In the genomic region with DNA sequence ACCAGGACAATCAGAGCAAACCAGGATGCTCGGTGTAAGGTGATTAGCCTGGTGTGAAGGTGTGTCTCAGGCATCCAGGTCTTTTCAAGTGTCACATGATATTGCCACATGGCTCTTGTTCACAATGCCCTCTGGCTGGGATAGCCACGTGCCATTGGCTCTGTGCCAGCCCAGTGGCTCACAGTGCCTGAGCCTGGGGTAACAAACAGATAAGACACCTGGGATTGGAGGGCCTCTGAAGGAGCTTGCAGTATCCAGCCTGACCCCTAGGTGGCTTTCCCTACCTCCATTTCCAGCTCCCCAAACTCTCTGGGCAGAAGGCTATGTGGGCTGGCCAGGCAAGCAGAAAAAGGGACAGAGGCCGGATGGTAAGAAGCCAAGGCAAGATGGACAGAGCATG, we compare ENCODE assay signal across 7 mouse cellular contexts. TPM values are rescaled to one million over a fixed set of nuclear protein-coding genes. Genes with fewer than 3 reads are reported as not detected.
DNase-seq lines count a peak whose midpoint lies in the region; ATAC-seq and TF ChIP-seq lines count a peak whose summit lies in the region.

No protein-coding gene starts in this region.

- 0 out of 2 replicates have a peak, but pooled peaks cover 2% of the 10 kb centered on the region for H3K4me1 ChIP-seq in bone marrow macrophage, adult 2 months (ENCODE audit: control insufficient read depth, insufficient read depth, low read length)
- no peaks in the 10 kb centered on the region for H3K4me1 ChIP-seq in embryonic facial prominence, embryonic 11.5 days (ENCODE audit: control insufficient read depth, insufficient read depth, low read length)
- H3K4me1 ChIP-seq in neural tube, embryonic 11.5 days (ENCODE audit: control insufficient read depth, insufficient read depth, low read length) = peaks cover 5% of the 10 kb centered on the region; the same call in 1 of the 2 replicates

- H3K27ac ChIP-seq in bone marrow macrophage, adult 2 months (ENCODE audit: insufficient read depth, low read depth, low read length) = no peak overlapping the region
- H3K27ac ChIP-seq in embryonic facial prominence, embryonic 11.5 days (replicated peaks; ENCODE audit: low read depth, low read length) = no peak overlapping the region
- H3K27ac ChIP-seq in neural tube, embryonic 11.5 days (ENCODE audit: low read depth, low read length) = no peak overlapping the region

- H3K27me3 ChIP-seq in embryonic facial prominence, embryonic 11.5 days (ENCODE audit: control insufficient read depth, insufficient read depth, low read length) = no peaks in the 10 kb centered on the region
- H3K27me3 ChIP-seq in neural tube, embryonic 11.5 days (ENCODE audit: control insufficient read depth, insufficient read depth, low read length) = no peaks in the 10 kb centered on the region

- H3K36me3 ChIP-seq in embryonic facial prominence, embryonic 11.5 days (replicated peaks; ENCODE audit: control insufficient read depth, insufficient read depth, low read depth, low read length) = no peaks in the 10 kb centered on the region
- H3K36me3 ChIP-seq in neural tube, embryonic 11.5 days (ENCODE audit: control insufficient read depth, insufficient read depth, low read length) = no peaks in the 10 kb centered on the region

- peak; percentile 28; the same call in 1 of the 2 replicates for TF ChIP-seq CTCF in bone marrow macrophage, adult 2 months (IDR thresholded peaks at IDR 0.05; ENCODE audit: low read depth, low read length)

- peak; percentile 22 for DNase-seq in ovary, postnatal 14 days (ENCODE audit: low spot score)
- DNase-seq in ovary, postnatal 10 days (ENCODE audit: low spot score) = no peak
- peak; percentile 61 for DNase-seq in embryonic facial prominence, embryonic 11.5 days (ENCODE audit: low spot score)
- peak; percentile 12 to 47 for DNase-seq in kidney, adult 8-10 months
- peak; percentile 67 for DNase-seq in neural tube, embryonic 11.5 days (ENCODE audit: low spot score)
- no peak for DNase-seq in right cerebral cortex, postnatal 14 days

- H3K9ac ChIP-seq in embryonic facial prominence, embryonic 11.5 days (replicated peaks; ENCODE audit: low read length) = no peak overlapping the region
- no peak overlapping the region for H3K9ac ChIP-seq in neural tube, embryonic 11.5 days (ENCODE audit: low read length)

- no peak overlapping the region for H3K4me3 ChIP-seq in bone marrow macrophage, adult 2 months (ENCODE audit: insufficient read depth, low read length)
- H3K4me3 ChIP-seq in embryonic facial prominence, embryonic 11.5 days (ENCODE audit: low read depth, low read length) = no peak overlapping the region
- no peak overlapping the region for H3K4me3 ChIP-seq in neural tube, embryonic 11.5 days (ENCODE audit: low read depth, low read length)

- ATAC-seq in embryonic facial prominence, embryonic 11.5 days (replicated peaks; ENCODE audit: insufficient number of reproducible peaks, low FRiP score, low TSS enrichment, low read depth) = no peak
- ATAC-seq in neural tube, embryonic 11.5 days (ENCODE audit: insufficient read depth, low FRiP score, low TSS enrichment) = no peak

- WGBS in embryonic facial prominence, embryonic 11.5 days = 40% methylated on average over 3 of the region's 3 CpGs
- WGBS in neural tube, embryonic 11.5 days = 55% methylated on average over 3 of the region's 3 CpGs

- no peak overlapping the region for H3K4me2 ChIP-seq in embryonic facial prominence, embryonic 11.5 days (ENCODE audit: low read depth, low read length)
- H3K4me2 ChIP-seq in neural tube, embryonic 11.5 days (ENCODE audit: low read depth) = no peak overlapping the region

- no peaks in the 10 kb centered on the region for H3K9me3 ChIP-seq in embryonic facial prominence, embryonic 11.5 days (replicated peaks; ENCODE audit: control insufficient read depth, low read length)
- no peaks in the 10 kb centered on the region; the same call in 1 of the 2 replicates for H3K9me3 ChIP-seq in neural tube, embryonic 11.5 days (ENCODE audit: control insufficient read depth, low read length)

- TF ChIP-seq POLR2A in bone marrow macrophage, adult 2 months (IDR thresholded peaks at IDR 0.05; ENCODE audit: borderline replicate concordance, low read depth, low read length) = no peak

RNA-seq across cellular contexts. Expression of gene Pgbd5, which starts 35.6 kb away (rescaled TPM):
- polyA plus RNA-seq in bone marrow macrophage, adult 2 months (2012; ENCODE audit: insufficient read depth, insufficient read length, missing spikeins) = not detected in 2 replicates
- polyA plus RNA-seq in embryonic facial prominence, embryonic 11.5 days (2014; fragmentation: Nextera tagmentation; extraction: Ambion mirVana) = 2.3 TPM in 2 replicates
- polyA plus RNA-seq in neural tube, embryonic 11.5 days (2014; fragmentation: Nextera tagmentation; extraction: Ambion mirVana) = 4.9 and 6.1 TPM in 2 replicates

Comparison
In these comparisons a context has a peak if more than half of its experiments do, and no peak if none do; other contexts are left out.
1. DNase-seq: peak in ovary, postnatal 14 days (single experiment), embryonic facial prominence, embryonic 11.5 days (single experiment), kidney, adult 8-10 months (2 of 2) and neural tube, embryonic 11.5 days (single experiment); none in ovary, postnatal 10 days (single experiment) and right cerebral cortex, postnatal 14 days (single experiment).